Mouse (Mus musculus): Measurements from ENCODE around the gene Eif4e3.

Eif4e3 gene

GRCm38 (mm10) chr6:99620471-99620870 is 46.1 kb downstream of the Eif4e3 start:
- no peak for DNase-seq

GRCm38 (mm10) chr6:99619964-99620363 is 46.6 kb downstream of the Eif4e3 start:
- DNase-seq: no peak

GRCm38 (mm10) chr6:99619466-99619865 is 47.1 kb downstream of the Eif4e3 start:
- no peak for DNase-seq

- DNase-seq: no peak
Measured at GRCm38 (mm10) chr6:99617867-99618266, 48.7 kb downstream of the Eif4e3 start.

GRCm38 (mm10) chr6:99617415-99617814 is 49.2 kb downstream of the Eif4e3 start:
- no peak for DNase-seq

- no peak for DNase-seq
Measured at GRCm38 (mm10) chr6:99615272-99615751, 51.3 kb downstream of the Eif4e3 start.

GRCm38 (mm10) chr6:99614566-99615271 is 51.9 kb downstream of the Eif4e3 start:
- no peak for DNase-seq

GRCm38 (mm10) chr6:99611866-99612265 is 54.7 kb downstream of the Eif4e3 start:
- no peak for DNase-seq

GRCm38 (mm10) chr6:99610454-99611427 is 55.8 kb downstream of the Eif4e3 start:
- no peak for DNase-seq

- no peak for DNase-seq
Measured at GRCm38 (mm10) chr6:99606079-99606478, 60.5 kb downstream of the Eif4e3 start.

- DNase-seq: no peak
Measured at GRCm38 (mm10) chr6:99604758-99605157, 61.8 kb downstream of the Eif4e3 start.

GRCm38 (mm10) chr6:99602434-99602833 is 64.1 kb downstream of the Eif4e3 start:
- no peak for DNase-seq

GRCm38 (mm10) chr6:99600886-99601285 is 65.7 kb downstream of the Eif4e3 start:
- no peak for DNase-seq

- DNase-seq: peak; percentile 27
Measured at GRCm38 (mm10) chr6:99600168-99600793, 66.3 kb downstream of the Eif4e3 start.

- no peak for DNase-seq
Measured at GRCm38 (mm10) chr6:99599651-99600050, 66.9 kb downstream of the Eif4e3 start.

- no peak for DNase-seq
Measured at GRCm38 (mm10) chr6:99599229-99599628, 67.3 kb downstream of the Eif4e3 start.

- no peak for DNase-seq
Measured at GRCm38 (mm10) chr6:99577040-99577439, 89.5 kb downstream of the Eif4e3 start.

GRCm38 (mm10) chr6:99575633-99576032 is 90.9 kb downstream of the Eif4e3 start:
- DNase-seq: no peak
